Mouse (Mus musculus): ENCODE results near the gene Sctr.

The Sctr gene

DNA sequence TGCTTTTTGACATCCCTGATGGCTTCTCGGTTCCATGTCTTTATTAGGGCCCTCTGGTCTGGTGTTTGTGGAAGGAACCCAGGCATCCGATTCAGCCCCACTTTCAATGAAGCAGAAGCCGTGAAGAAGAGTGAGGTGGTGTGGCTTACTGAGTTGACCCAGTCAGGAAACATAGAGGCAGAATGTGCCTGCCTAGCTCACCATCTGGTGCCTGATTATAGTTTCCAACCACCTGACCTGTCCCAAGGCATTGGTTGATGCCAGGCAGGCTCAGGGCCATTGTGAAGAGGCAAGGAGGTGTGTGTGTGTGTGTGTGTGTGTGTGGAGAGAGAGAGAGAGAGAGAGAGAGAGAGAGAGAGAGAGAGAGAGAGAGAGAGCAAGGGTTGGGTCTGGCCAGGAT, 23.8 kb downstream of the Sctr start:
- DNase-seq, result no peak

DNA sequence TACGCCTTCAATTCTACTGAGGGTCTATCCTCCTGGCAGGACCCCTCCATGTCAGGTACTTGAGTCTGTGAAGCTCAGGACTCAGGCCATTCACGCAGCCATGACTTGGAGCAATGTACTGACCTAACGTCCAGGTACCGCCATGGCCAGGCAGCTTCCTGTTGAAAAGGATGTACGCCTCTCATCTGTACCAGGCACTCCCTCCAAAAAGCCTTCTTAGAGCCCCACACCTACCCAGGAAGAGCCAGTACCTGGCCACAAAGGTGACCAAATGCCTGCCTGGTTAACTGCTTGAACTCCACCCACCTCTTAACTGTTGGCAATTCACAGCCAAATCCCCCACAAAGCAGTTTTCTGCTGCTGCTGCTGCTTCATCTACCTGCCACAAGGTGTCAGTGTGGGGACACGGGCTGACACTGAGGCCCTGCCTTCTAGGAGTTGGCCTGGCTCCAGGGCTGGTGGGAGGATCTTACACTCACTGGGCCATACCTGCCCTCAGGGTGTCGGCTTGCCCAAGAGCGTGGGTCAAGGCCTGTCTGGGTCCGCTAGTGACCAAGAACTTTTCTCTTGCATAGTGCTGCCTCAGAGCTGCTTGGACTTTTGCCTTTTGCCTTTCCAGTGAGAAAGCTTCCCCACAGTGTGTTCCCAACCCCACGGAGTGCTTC, 26.2 kb downstream of the Sctr start:
- peak; percentile 92 to 93 for DNase-seq

DNA sequence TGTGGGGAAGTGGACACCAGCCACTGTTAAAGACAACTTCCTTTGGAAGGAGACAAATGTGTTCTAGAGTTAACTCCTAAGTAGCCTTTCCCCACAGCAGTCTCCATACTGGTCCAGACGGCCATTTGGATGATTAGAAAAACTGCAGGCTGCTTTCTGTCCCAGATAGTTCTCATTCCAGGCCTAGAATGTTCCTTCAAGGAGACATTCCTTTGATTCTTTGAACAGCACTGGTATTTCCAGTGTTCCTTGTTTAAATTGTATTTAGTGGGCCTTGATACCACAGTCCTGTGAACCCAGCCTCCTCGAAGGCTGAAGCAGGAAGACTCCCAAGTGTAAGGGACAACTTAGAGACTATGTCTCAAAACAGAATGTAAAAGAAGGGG, 26.8 kb downstream of the Sctr start:
- DNase-seq, result no peak

DNA sequence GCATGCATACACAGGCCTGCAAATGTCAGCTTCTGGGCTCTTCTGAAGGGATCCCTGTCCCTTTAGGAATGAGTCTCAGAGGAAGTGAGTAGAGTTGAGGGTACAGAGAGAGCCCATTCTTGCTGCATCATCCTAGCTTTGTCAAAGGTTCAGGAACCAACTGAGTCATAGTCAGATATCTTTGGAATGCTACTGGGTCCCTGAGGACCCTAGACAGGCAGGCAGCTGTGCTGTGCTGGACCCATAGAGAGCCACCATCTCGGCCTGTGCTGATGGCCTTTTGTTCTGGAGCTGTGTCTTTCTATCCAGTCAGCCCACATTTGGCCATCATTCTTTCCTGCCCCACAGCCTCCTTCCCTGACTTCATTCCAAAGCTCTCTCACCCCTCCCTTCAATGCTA, 28.1 kb downstream of the Sctr start:
- DNase-seq, result no peak

DNA sequence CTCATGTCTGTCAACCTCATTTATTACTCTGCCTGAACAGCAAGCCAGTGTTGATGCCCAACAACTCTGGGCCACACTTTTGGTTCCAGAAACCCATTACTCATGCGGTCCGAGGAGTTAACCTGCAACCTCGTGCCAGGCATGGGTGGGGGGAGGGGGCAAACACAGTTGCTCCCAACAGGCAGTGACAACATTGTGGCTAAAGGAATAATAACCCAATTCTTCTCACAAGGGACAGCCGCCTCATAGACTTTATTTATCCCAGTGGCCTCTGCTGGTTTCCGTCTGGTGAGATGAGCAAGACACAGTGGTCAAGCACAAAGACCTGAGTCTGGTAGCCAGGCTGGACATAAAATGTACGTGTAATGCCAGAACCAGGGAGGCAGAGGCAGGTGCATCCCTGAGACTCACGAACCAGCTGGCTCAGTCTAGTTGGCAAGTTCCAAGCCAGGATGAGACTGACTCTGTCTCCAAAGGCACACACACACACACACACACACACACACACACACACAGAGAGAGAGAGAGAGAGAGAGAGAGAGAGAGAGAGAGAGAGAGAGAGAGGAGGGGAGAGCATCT, 28.9 kb downstream of the Sctr start:
- DNase-seq, result no peak

DNA sequence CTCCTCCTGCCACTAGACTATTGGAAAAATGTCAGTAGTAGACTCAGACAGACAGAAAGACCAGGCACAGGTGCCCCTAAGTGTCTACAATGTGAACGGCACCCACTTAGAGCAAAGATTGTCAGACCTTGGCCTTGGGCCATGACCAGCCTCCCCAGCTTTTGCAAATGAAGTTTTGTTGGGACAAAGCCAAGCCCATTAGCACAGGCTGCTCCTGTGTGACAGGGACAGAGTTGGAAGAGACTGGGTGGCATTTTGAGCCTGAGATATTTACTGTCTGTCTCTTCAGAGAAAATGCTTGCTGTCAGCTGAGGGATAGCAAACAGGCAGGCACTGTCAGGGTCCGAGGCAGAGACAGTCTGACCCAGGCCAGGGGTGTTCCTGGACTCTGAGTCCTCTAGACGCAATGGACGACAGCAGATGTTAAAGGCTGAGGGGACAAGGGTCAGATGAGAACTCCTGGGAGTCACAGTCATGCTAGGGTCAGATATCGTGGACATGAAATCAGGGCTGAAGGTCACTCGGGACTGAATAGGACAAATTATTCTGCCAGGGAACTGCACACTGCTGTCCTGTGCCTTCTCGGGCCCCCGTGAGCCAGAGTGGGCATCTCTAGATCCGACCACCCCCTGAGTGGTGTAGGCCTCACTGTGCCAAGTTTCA, 30.5 kb downstream of the Sctr start:
- peak; percentile 59 to 66 for DNase-seq

DNA sequence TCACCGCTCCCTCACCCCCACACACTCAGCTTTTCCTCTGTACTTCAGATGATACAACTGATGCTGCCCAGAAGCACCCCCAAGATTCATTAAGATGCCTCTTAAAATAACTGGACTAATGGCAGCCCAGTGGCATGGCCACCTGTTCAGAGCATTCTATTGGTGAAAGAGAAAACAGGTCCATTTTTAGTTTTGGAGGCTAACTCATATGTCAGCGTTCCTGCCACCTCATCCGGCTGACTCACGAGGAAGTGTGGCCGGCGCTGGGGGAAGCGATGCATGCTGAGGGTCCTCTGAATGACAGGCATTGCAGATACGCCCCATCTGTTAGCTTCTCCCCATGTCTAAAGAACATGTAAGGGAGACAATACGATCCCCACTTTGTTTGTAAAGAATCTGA, 31.9 kb downstream of the Sctr start:
- no peak for DNase-seq

DNA sequence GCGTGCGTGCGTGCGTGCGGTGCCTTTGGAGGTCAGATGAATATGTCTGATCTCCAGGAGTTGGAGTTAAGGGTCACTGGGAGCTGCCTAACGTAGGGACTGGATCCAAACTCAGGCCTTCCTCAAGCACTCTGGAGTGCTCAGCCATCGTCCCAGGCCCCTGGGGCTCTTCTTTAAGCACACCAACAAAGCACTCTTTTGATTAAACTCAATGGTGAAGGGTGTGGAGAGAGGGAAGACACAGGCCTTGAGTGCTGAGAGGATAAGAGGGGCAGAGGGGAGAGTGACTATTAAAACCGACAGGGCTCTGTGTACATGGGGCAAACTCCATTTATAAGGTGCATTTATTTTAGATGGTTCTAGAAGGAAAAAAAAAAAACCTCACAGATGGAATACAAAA, 35.7 kb downstream of the Sctr start:
- DNase-seq, result no peak

DNA sequence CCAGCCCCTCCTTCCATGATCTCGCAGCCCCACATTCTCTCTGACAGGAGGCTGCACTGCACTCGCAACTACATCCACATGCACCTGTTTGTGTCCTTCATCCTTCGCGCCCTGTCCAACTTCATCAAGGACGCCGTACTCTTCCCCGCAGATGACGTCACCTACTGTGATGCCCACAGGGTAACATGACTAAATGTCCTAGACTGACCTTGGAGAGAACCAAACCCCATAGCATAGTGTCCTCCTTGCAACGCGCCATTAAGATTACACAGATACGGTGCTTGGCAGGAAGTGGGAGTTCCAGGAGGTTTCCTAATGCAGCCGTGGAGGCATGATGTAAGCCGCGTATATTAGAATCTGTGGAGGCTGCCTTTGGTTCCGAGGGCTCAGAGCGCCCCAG, 37.9 kb downstream of the Sctr start:
- no peak for DNase-seq

DNA sequence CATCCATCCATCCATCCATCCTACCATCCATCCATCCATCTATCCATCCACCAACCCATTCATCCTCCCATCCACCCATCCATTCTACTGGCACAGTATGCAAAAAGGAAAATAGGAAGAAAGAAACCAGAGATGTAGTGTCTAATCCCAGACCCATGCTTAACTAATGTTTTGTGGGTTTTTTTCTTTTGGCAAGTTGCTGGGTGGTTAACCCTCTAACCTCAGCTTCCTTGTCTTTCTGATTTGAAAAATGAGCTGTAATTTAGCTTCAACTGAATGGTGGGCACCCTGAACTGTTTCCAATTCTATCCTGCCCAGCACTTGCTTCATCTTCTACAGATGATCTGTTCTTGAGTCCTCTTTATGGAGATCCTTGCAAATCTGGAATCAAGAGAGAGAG, 40.6 kb downstream of the Sctr start:
- no peak for DNase-seq

DNA sequence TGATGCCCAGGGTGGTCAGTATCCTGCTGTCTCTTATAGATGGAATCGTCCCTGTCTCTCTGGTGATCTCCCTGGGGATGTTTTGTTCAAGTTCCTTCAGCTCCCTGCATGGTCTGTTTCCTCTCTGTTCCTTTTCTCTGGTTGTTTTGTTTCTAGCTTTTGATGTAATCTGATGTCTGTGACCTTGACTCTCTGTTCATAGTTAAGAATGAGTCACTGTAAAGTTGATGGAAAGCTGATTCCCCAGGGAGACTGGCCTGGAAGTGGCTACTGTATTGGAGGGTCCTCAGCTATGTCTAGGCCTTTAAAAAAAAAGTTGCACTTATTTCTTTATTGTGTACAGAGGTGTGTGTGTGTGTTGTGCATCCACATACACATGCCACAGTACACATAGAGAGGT, 44.4 kb downstream of the Sctr start:
- DNase-seq, result no peak

DNA sequence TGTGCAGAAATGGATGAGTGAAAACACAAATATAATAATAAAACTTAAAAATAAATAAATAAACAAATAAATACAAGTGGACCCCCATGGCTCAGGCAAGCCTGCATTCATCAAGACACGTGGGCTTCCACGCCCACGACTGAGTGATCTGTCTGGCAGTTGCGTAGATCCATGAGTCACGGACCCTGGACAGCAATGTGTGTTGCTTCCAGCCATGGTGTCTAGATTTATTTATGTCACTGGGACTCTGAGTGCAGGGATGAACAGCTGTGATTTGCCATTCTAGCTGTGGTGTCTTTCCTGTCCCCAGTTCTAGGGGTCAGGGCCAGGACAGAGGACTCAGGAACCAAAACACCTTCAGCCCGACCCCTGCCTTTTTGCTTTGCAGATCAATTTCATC, 48.3 kb downstream of the Sctr start:
- DNase-seq, result no peak

DNA sequence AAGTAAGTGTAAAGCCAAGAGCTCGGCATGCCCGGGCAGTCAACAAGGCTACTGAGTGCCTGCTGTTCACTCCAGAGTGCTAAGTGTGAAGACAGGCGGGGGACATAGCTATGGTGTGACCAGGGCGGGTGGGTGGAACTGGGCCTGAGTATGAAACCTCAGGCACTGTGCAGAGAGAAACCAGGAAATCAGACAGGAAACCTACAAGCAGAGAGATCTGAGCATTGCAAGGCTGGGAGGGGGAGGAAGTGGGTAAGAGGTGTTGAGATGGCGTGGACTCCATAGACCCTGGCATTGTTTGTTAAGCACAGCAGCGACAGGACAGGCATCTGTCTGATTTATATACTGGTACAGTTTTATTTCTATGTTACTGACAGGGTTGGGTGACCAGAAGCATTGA, 48.8 kb downstream of the Sctr start:
- no peak for DNase-seq

DNA sequence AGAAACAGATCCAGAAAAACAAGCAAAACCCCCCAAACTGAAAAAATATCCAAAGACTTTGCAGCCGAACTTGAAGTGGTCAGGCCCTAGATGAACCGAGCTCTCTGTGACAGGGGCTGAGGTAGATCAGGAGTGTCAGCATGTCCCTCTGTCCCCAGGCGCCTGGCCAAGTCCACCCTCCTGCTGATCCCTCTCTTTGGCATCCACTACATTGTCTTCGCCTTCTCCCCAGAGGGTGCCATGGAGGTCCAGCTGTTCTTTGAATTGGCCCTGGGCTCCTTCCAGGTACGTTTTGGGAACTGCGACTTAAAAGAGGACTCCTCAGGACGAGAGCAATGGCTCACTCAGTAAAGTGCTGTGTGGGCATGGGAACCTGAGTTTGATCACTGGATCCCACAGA, 49.5 kb downstream of the Sctr start:
- DNase-seq, result no peak

DNA sequence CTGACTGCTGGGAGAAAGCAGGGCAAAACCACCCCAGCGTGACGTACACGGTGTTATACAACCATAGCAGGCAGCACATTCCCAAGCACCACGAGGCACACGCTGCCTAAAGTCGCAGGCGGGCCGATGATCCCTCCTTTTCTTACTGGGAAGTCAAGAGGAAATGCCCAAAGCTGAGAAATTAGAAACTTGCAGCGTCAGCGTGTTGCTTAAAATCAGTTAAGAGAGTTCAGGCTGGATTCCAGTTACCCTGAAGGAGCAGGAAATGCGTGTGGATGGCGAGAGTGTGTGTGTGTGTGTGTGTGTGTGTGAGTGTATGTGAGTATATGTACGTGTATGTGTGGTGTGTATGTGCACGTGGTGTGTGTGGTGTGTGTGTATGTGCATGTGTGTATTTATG, 50.4 kb downstream of the Sctr start:
- peak; percentile 66 to 74 for DNase-seq

DNA sequence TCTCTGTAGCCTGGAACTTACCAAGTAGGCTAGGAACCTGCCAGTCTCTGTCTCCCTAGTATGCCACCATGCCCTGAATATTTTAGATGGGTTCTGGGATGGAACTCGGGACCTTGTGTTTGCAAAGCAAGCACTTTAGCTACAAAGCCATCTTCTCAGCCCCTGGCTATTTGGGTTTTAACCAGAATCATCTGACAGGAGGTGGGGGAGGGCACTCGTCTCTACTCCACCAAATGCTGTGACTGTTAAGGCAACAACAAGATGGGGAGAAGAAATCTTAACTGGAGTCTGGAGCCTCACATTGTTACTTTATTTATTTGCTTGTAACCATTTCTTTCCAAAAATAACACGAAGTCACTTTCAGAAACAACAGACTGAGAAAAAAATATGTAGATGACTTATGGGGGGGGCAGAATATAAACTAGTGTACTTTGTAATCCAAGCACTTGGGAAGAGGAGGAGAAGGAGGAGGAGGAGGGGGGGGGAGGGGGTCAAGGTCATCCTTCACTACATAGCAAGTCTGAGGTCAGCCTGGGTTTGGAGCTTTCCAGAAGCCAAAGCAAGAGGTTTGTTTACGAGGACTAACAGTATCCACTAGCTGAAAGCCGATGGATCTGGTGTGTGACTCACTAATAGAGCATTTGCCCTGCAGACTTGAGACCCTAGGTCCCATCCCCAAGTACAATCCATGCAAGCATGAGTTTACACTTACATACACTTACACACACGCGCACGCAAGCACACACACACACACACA, 51.2 kb downstream of the Sctr start:
- DNase-seq, result no peak

DNA sequence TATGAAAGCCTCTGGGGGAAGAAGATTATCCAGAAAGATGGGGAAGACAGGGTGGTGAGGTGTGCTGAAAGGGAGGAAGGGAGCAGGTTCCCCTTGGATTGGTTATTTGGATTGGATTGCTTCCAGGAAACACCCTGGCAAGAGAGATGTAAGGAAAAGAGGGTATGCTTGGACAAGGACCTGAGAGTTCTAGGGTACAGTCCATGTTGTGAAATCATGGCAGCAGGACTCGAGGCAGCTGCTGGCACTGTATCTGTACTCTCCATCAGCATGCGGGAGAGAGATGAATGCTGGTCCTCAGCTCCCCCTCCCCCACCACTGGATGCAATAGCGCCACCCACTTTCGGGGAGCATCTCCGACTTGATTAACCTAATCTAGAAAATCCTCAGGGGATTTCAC, 54.0 kb downstream of the Sctr start:
- no peak for DNase-seq

DNA sequence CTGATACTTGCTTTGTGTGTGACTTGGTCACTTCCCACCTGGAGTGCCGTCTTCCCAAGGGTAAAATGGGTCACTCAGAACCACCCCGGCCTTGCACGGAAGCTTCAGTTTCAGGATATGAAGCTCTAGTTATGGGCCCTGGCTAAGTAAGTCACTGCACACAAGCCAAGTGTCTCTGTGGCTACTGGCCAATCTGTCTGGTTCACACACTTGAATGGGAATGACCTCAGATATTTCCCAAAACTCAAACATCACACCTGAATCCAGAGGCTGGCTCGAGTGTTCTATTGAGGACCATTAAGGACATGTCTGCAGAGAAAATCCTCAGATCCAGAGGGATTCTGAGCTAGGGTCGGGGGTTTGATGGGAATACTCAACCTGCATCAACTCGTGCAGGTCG, 55.5 kb downstream of the Sctr start:
- DNase-seq, result no peak

DNA sequence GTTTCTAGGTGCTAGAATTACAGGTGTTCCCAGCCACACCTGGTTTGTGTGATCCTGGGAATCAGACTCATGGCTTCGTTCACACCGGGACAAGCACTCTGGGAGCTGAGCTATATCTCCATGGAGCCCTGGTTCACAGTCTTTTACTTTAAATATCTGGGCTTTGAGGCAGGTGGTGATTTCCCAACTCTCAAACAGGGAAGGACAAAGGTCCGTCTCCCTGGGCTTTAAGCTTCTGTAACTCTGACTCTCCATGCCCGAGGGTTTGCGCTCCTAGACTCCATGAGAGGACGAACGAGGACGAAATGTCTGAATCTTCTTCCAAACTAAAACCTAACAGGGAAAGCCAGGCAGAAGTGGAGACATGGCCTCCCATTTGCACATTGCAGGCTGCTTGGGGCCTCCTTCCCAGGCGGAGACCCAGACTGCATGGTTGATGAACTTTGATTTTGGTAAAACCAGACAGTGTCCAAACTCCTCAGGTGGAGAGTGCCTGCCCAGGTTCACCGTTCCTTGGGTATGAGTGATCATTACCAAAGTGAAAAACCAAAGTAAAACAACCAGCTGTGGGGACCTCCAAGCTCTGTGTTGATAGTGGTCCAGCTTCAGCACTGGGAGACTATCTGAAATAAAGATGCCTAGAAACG, 57.5 kb downstream of the Sctr start:
- DNase-seq, result no peak

DNA sequence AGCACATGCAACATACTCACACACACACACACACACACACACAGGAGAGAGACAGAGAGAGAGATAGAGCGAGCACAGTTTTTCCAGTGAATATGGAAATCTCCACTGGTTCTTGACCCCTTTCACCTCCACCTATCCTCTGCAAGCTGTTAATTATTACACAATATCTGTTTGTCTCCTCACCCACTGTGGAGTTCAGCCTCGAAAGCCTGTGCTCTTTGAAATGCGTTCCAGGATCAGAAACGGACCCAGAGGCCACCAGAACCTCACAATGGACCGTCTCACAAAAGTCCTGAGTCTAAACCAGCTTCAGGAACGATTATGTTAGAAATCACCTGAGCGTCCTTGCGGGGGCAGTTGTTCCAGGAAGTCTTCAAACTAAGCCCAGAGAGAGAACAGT, 59.5 kb downstream of the Sctr start:
- peak; percentile 35 to 71 for DNase-seq

DNA sequence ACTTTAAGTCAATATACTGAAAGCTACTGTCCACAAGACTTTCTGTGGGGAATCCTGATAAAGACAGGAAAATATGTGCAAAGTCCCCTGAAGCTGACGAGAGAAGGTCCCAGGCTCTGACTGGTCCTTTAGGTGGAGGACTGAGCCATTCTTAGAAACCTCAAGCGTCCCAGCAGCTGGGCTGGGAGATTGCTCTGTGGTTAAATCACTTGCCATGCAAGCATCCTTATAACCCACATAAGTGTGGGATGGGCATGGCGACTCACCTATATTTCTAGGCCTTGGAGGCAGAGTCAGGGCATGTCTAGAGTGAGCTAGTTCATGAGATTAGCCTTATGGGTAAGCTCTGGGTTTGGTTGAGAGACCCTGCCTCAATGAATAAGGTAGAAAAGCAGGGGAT, 59.9 kb downstream of the Sctr start:
- DNase-seq, result no peak

DNA sequence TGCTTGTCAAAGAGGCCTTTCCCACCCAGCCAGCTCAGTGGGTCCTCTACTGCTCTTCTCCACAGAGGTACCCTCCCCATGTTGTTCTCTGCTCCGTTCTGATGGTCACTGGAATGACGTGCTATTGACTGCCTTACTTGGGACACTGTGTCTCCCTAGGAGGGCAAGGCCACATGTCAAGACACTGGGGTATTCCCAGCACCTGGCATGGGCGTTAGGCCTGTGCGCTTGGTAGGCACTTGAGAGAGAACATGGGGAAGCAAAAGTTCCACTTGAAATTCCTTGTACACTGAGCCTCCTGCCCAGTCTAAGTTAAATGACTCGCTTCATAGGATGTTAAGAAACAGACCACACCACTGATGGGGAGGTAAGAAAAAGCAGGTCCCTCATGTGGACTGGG, 62.4 kb downstream of the Sctr start:
- no peak for DNase-seq

DNA sequence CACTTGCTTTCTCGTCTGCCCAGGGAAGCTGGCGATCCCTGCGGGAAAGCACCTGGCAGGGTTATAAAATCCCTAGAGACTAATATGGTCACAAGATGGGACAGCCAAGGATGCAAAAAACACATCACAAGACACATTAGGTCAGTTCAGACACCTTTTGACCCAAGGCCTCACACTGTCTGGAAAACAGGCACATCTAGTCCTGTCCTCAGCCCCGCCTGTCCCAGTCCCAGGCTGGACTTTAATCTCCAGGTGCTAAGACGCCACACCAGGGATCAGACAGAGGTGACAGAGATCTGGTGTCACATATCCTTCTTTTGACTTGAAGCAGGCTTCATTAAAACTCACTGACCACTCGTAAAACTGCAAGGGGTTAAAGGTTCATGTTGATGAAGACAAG, 63.5 kb downstream of the Sctr start:
- peak; percentile 47 to 66 for DNase-seq

DNA sequence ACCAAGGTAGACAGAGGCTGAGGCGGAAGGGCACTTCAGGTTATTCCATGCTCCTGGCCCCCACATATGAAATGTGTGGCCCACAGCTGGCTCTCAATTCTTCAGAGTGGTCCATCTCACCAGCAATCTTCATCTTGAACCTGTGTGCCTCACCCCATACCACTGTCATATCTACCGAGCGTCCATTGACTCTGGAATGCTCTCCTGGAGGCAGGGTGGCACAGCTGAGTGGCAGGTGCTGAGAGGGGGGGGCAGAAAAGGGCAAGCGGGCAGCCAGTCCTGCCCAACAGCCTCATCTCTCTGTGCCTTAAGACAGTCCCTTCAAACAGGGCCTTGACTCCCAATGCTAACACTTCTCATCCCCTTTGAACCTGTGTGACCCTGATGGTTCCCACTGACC, 64.4 kb downstream of the Sctr start:
- DNase-seq, result no peak

Data from kidney, adult 8-10 months (tissue).